Mouse (Mus musculus) heart, adult 18-20 months (tissue): ENCODE measurements around the gene Ss18l2. TPM values are rescaled to one million over a fixed set of nuclear protein-coding genes. Genes with fewer than 3 reads are reported as not detected.

Experiments used
- DNase-seq, 2 experiments: peaks; one replicate each; pipeline ENCODE4 v3.0.0; 2021 to 2022; ENCODE audit warnings: mixed read lengths in 1 of 2
- total RNA-seq, 2 experiments: library from RNA; stranded (reverse); gene quantifications; 2 replicates each; pipeline ENCODE4 v1.2.3; 2021

Ss18l2 gene
- total RNA-seq, 2 experiments from 2014 or later: 117 to 129 TPM

- DNase-seq: peak in 1 of 2 experiments; percentile 35
Observed at GRCm38 (mm10) chr9:121757835-121758814, 48.0 kb downstream of the Ss18l2 start.

GRCm38 (mm10) chr9:121759091-121760081 is 49.3 kb downstream of the Ss18l2 start, which contains the start of gene Zfp651:
Gene Zfp651, plus strand, starts transcription at chr9:121759330.
- DNase-seq: peak; percentile 58 to 66

GRCm38 (mm10) chr9:121760271-121761090 is 50.4 kb downstream of the Ss18l2 start:
- DNase-seq: peak; percentile 73 to 78

DNA sequence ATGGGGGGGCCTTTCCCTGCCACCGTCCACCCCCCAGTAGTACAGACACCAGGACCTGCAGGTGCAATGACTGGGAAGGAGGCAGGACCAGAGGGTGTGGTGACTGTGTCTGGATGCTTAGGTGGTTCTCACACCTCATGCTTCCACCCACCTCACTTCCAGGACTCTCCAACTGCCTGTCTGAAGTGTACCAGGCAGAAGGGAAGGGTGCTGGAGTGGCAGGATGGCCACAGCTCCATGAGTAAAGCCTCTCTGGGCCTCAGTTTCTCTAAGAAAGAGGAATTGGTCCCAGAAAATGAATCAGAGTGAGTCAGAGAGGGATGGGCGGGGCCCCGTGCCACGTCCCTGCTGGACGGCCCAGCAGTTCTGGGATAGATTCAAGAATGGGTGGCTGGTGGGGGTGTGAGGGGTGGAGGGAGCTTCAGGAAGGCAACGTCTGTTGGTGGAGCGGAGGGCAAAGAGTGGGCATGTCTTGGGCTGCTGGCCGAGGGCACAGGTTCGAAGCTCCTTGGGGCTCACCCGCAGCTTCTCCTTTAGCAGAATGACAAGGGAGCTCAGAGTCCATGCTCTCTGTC is 51.0 kb downstream of the Ss18l2 start:
- DNase-seq: peak in 1 of 2 experiments; percentile 28

DNA sequence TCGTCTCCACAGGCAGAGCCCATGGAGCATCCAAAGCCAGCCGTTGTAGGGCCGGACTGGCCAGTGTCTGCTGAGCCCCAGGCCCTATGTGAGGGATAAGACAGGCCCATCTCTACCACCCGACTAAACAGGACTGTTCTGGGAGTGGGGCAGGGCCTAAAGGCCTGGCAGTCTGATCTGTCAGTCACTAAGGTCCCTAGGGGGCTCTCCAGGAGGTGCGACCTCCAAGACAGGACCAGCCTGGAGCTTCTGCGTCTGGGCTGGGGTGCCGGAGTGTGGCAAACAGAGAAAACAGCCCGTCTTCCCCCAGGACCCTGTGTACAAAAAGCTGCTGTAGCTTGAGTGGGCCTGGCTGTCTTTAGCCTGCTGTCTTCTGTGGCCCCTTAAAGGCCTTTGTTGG is 51.7 kb downstream of the Ss18l2 start:
- DNase-seq: no peak

GRCm38 (mm10) chr9:121762248-121762647 is 52.1 kb downstream of the Ss18l2 start:
- DNase-seq: no peak

DNA sequence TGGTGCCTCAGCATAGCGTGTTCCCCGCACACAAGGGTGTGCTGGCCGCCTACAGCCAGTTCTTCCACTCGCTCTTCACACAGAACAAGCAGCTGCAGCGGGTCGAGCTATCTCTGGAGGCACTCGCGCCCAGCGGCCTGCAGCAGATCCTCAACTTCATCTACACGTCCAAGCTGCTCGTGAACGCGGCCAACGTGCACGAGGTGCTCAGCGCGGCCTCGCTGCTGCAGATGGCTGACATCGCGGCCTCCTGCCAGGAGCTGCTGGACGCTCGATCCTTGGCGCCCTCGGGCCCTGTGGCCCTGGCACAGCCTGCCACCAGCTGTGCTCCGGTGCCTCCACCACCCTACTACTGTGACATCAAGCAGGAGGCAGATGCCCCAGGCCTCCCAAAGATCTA is 52.6 kb downstream of the Ss18l2 start:
- DNase-seq: no peak

Other genes with a start within 250 kb of the Ss18l2 start
- not detected for gene Cck, start 214.6 kb upstream of the Ss18l2 start, total RNA-seq
- not detected for gene Lyzl4, start 68.2 kb upstream of the Ss18l2 start, total RNA-seq
- 1 to 10 TPM; 1.3 to 1.7 TPM for gene Vipr1, start 67.6 kb upstream of the Ss18l2 start, total RNA-seq
- gene Sec22c, start 4.8 kb upstream of the Ss18l2 start, total RNA-seq: 1 to 10 TPM; 5.2 to 6.2 TPM
- gene Nktr, start 8.8 kb downstream of the Ss18l2 start, total RNA-seq: 10 to 100 TPM; 26.2 to 32.4 TPM
- 100 to 1,000 TPM; 108 to 109 TPM for gene Zfp651, start 49.0 kb downstream of the Ss18l2 start, total RNA-seq
- 10 to 100 TPM; 17.8 to 20.5 TPM for gene Klhl40, start 67.3 kb downstream of the Ss18l2 start, total RNA-seq
- 100 to 1,000 TPM in 1 of 2 experiments, 10 to 100 TPM in 1; 95.1 to 119 TPM for gene Hhatl, start 82.2 kb downstream of the Ss18l2 start, total RNA-seq
- gene Ccdc13, start 129.1 kb downstream of the Ss18l2 start, total RNA-seq: under 1 TPM in 1 of 2 experiments, not detected in 1; 0.36 TPM
- gene Higd1a, start 148.0 kb downstream of the Ss18l2 start, total RNA-seq: 100 to 1,000 TPM; 202 to 214 TPM
- gene Ackr2, start 188.0 kb downstream of the Ss18l2 start, total RNA-seq: 1 to 10 TPM; 1.2 to 1.4 TPM
- not detected for gene Cyp8b1, start 206.0 kb downstream of the Ss18l2 start, total RNA-seq
- gene Fam198a, start 240.7 kb downstream of the Ss18l2 start, total RNA-seq: under 1 TPM; 0.26 to 0.47 TPM